Mouse (Mus musculus): ENCODE measurements at regions not wholly inside any gene's neighbourhood (a gene's known extent, or its start where the extent isn't known, plus 50 kb on each side); places are given as distances from the start of the nearest gene placed in this dataset.

- no peak for DNase-seq (ENCODE audit: low spot score in 2 of 2)
Observed at GRCm38 (mm10) chr6:148600934-148601333, 156.7 kb upstream of the Tmtc1 start.

- DNase-seq (ENCODE audit: low spot score in 2 of 2): no peak
Observed at GRCm38 (mm10) chr6:148599473-148599872, 155.3 kb upstream of the Tmtc1 start.

GRCm38 (mm10) chr6:148598746-148599337 is 154.7 kb upstream of the Tmtc1 start:
- no peak for DNase-seq (ENCODE audit: low spot score in 2 of 2)

- no peak for DNase-seq (ENCODE audit: low spot score in 2 of 2)
Observed at GRCm38 (mm10) chr6:148595009-148595770, 151.0 kb upstream of the Tmtc1 start.

GRCm38 (mm10) chr6:148588971-148589370 is 144.8 kb upstream of the Tmtc1 start:
- no peak for DNase-seq (ENCODE audit: low spot score in 2 of 2)

- no peak for DNase-seq (ENCODE audit: low spot score in 2 of 2)
Observed at GRCm38 (mm10) chr6:148586439-148587321, 142.5 kb upstream of the Tmtc1 start.

- DNase-seq (ENCODE audit: low spot score in 2 of 2): no peak
Observed at GRCm38 (mm10) chr6:148584126-148584525, 139.9 kb upstream of the Tmtc1 start.

- no peak for DNase-seq (ENCODE audit: low spot score in 2 of 2)
Observed at GRCm38 (mm10) chr6:148578281-148578680, 134.1 kb upstream of the Tmtc1 start.

GRCm38 (mm10) chr6:148577663-148578062 is 133.5 kb upstream of the Tmtc1 start:
- DNase-seq (ENCODE audit: low spot score in 2 of 2): no peak

- no peak for DNase-seq (ENCODE audit: low spot score in 2 of 2)
Observed at GRCm38 (mm10) chr6:148574742-148575453, 130.7 kb upstream of the Tmtc1 start.

- no peak for DNase-seq (ENCODE audit: low spot score in 2 of 2)
Observed at GRCm38 (mm10) chr6:148572201-148572600, 128.0 kb upstream of the Tmtc1 start.

GRCm38 (mm10) chr6:148571651-148572050 is 127.5 kb upstream of the Tmtc1 start:
- DNase-seq (ENCODE audit: low spot score in 2 of 2): no peak

- DNase-seq (ENCODE audit: low spot score in 2 of 2): no peak
Observed at GRCm38 (mm10) chr6:148564146-148564545, 120.0 kb upstream of the Tmtc1 start.

GRCm38 (mm10) chr6:148562206-148562708 is 118.1 kb upstream of the Tmtc1 start:
- no peak for DNase-seq (ENCODE audit: low spot score in 2 of 2)

- no peak for DNase-seq (ENCODE audit: low spot score in 2 of 2)
Observed at GRCm38 (mm10) chr6:148556484-148556871, 112.3 kb upstream of the Tmtc1 start.

GRCm38 (mm10) chr6:148555651-148556483 is 111.7 kb upstream of the Tmtc1 start:
- no peak for DNase-seq (ENCODE audit: low spot score in 2 of 2)

- no peak for DNase-seq (ENCODE audit: low spot score in 2 of 2)
Observed at GRCm38 (mm10) chr6:148554463-148554862, 110.3 kb upstream of the Tmtc1 start.

GRCm38 (mm10) chr6:148553616-148554015 is 109.4 kb upstream of the Tmtc1 start:
- no peak for DNase-seq (ENCODE audit: low spot score in 2 of 2)

- DNase-seq (ENCODE audit: low spot score in 2 of 2): no peak
Observed at GRCm38 (mm10) chr6:148551097-148551496, 106.9 kb upstream of the Tmtc1 start.

GRCm38 (mm10) chr6:148548138-148548778 is 104.1 kb upstream of the Tmtc1 start:
- DNase-seq (ENCODE audit: low spot score in 2 of 2): no peak
